Mouse (Mus musculus): Measurements from ENCODE around the gene Procr. TPM values are rescaled to one million over a fixed set of nuclear protein-coding genes. Genes with fewer than 3 reads are reported as not detected.

The Procr gene
- 0.58 and 0.70 TPM in 2 replicates for polyA plus RNA-seq (2021; fragmentation: Nextera tagmentation)
- long read RNA-seq, experiment 1, partial matches to known transcripts: 0 of 4 reads
- long read RNA-seq, experiment 1, other reads (novel, unspliced or antisense): 1 of 4 reads
- long read RNA-seq, experiment 2, partial matches to known transcripts: 0 of 1 reads
- long read RNA-seq, experiment 2, other reads (novel, unspliced or antisense): 0 of 1 reads

GRCm38 (mm10) chr2:155751014-155751786 lies at the start of gene Procr:
Gene Procr (plus strand): TSS chr2:155751117.

GRCm38 (mm10) chr2:155729158-155729645 lies 21.7 kb upstream of the Procr start, which contains the start of gene Edem2:
Gene Edem2 (minus strand): TSS chr2:155729475.

GRCm38 (mm10) chr2:155735766-155736165 lies 15.2 kb upstream of the Procr start, which contains the start of gene Gm17581:
Gene Gm17581 (minus strand): TSS chr2:155735866.

GRCm38 (mm10) chr2:155774927-155775684 lies 24.2 kb downstream of the Procr start, which contains the start of gene Mmp24:
Gene Mmp24 (plus strand): TSS chr2:155775342.

Other genes with a start within 250 kb of the Procr start
- 31.3 and 38.5 TPM in 2 replicates for gene Acss2, start 233.2 kb upstream of the Procr start, polyA plus RNA-seq (2021; fragmentation: Nextera tagmentation)
- 88.0 and 100 TPM in 2 replicates for gene Ggt7, start 232.9 kb upstream of the Procr start, polyA plus RNA-seq (2021; fragmentation: Nextera tagmentation)
- gene Gss, start 158.3 kb upstream of the Procr start, polyA plus RNA-seq (2021; fragmentation: Nextera tagmentation): 13.1 and 14.4 TPM in 2 replicates
- gene Myh7b, start 139.9 kb upstream of the Procr start, polyA plus RNA-seq (2021; fragmentation: Nextera tagmentation): 2.5 and 2.8 TPM in 2 replicates
- 34.4 and 134 TPM in 2 replicates for gene Trpc4ap, start 58.7 kb upstream of the Procr start, polyA plus RNA-seq (2021; fragmentation: Nextera tagmentation)
- 17.8 and 18.2 TPM in 2 replicates for gene Edem2, start 21.6 kb upstream of the Procr start, polyA plus RNA-seq (2021; fragmentation: Nextera tagmentation)
- not detected in 2 replicates for gene Gm17581, start 15.3 kb upstream of the Procr start, polyA plus RNA-seq (2021; fragmentation: Nextera tagmentation)
- gene Mmp24, start 24.2 kb downstream of the Procr start, polyA plus RNA-seq (2021; fragmentation: Nextera tagmentation): 2.1 and 2.4 TPM in 2 replicates
- 74.3 and 108 TPM in 2 replicates for gene BC029722, start 68.3 kb downstream of the Procr start, polyA plus RNA-seq (2021; fragmentation: Nextera tagmentation)
- gene Eif6, start 75.8 kb downstream of the Procr start, polyA plus RNA-seq (2021; fragmentation: Nextera tagmentation): 88.0 and 121 TPM in 2 replicates
- 0.05 and 0.06 TPM in 2 replicates for gene Fam83c, start 83.7 kb downstream of the Procr start, polyA plus RNA-seq (2021; fragmentation: Nextera tagmentation)
- gene Uqcc1, start 179.2 kb downstream of the Procr start, polyA plus RNA-seq (2021; fragmentation: Nextera tagmentation): 53.9 and 71.2 TPM in 2 replicates
- not detected in 2 replicates for gene Gm15557, start 189.6 kb downstream of the Procr start, polyA plus RNA-seq (2021; fragmentation: Nextera tagmentation)
- gene Gdf5, start 194.2 kb downstream of the Procr start, polyA plus RNA-seq (2021; fragmentation: Nextera tagmentation): 0.20 and 0.58 TPM in 2 replicates
- gene Cep250, start 205.3 kb downstream of the Procr start, polyA plus RNA-seq (2021; fragmentation: Nextera tagmentation): 3.9 and 4.1 TPM in 2 replicates